Mouse (Mus musculus) heart, embryonic 14.5 days (tissue): ENCODE measurements around the gene Tril. TPM values are rescaled to one million over a fixed set of nuclear protein-coding genes. Genes with fewer than 3 reads are reported as not detected.

Experiments
- ATAC-seq: fragments of 200-750 bp; cut with Nextera tagmentation; 2 replicates; pipeline ENCODE4 v1.8.0; 2017; ENCODE audit warnings: low read depth, moderate TSS enrichment; ENCODE audit not compliant: insufficient number of reproducible peaks, insufficient read depth, low FRiP score
- H3K27ac ChIP-seq, 2 experiments: fragments of 200-500 bp in 1 of 2; fragments of 300-500 bp in 1 of 2; sonication (generic) in 1 of 2; replicated peaks in 1 of 2; 2 replicates each; pipeline ENCODE4 v1.5.1; 2012 to 2014; ENCODE audit warnings: low read depth in 2 of 2, low read length in 2 of 2, control low read depth in 1 of 2, mild to moderate bottlenecking in 1 of 2, mixed read lengths in 1 of 2; ENCODE audit not compliant: control insufficient read depth in 1 of 2, insufficient read depth in 1 of 2
- H3K27me3 ChIP-seq: fragments of 300-500 bp; sonication (generic); 2 replicates; pipeline ENCODE4 v1.6.1; 2014; ENCODE audit warnings: mild to moderate bottlenecking, low read length, control low read depth; ENCODE audit not compliant: control insufficient read depth, insufficient read depth
- H3K36me3 ChIP-seq: fragments of 300-500 bp; sonication (generic); 2 replicates; pipeline ENCODE4 v1.6.1; 2014; ENCODE audit warnings: mild to moderate bottlenecking, control low read depth, low read length, mixed read lengths; ENCODE audit not compliant: control insufficient read depth, insufficient read depth
- H3K4me1 ChIP-seq, 2 experiments: fragments of 200-500 bp in 1 of 2; fragments of 300-500 bp in 1 of 2; sonication (generic) in 1 of 2; 2 replicates each; pipeline ENCODE4 v1.6.1; 2012 to 2014; ENCODE audit warnings: low read length in 2 of 2, control low read depth in 1 of 2, mixed read lengths in 1 of 2; ENCODE audit not compliant: control insufficient read depth in 2 of 2, insufficient read depth in 2 of 2
- H3K4me2 ChIP-seq: fragments of 300-500 bp; sonication (generic); 2 replicates; pipeline ENCODE4 v1.6.1; 2014; ENCODE audit warnings: mild to moderate bottlenecking, low read length
- H3K4me3 ChIP-seq, 2 experiments: fragments of 200-500 bp in 1 of 2; fragments of 300-500 bp in 1 of 2; sonication (generic) in 1 of 2; 2 replicates each; pipeline ENCODE4 v1.5.1; 2012 to 2014; ENCODE audit warnings: low read length in 2 of 2, mild to moderate bottlenecking in 2 of 2, control low read depth in 1 of 2, low read depth in 1 of 2, moderate library complexity in 1 of 2; ENCODE audit not compliant: control insufficient read depth in 1 of 2, insufficient read depth in 1 of 2
- H3K9ac ChIP-seq: fragments of 300-500 bp; sonication (generic); 2 replicates; pipeline ENCODE4 v1.6.1; 2014; ENCODE audit warnings: mild to moderate bottlenecking, low read length
- H3K9me3 ChIP-seq: fragments of 300-500 bp; sonication (generic); 2 replicates; pipeline ENCODE4 v1.6.1; 2016; ENCODE audit warnings: low read length, control low read depth; ENCODE audit not compliant: control insufficient read depth
- WGBS: fragments of 180-500 bp; shearing (Covaris S2); extraction: QIAGEN DNeasy Blood & Tissue Kit; methylation state at CpG from one replicate; pipeline ENCODE4 v1.1.7; 2014; 5-methylcytosine and 5-hydroxymethylcytosine counted together
- polyA plus RNA-seq: library from polyadenylated mRNA; unstranded; fragments of >200 nt; fragmentation: Nextera tagmentation; extraction: Ambion mirVana; gene quantifications from 2 replicates; pipeline ENCODE4 v1.2.1, GENCODE M21; 2014

Tril gene
- polyA plus RNA-seq, 1 experiment from 2014 or later, result 4.8 TPM

DNA sequence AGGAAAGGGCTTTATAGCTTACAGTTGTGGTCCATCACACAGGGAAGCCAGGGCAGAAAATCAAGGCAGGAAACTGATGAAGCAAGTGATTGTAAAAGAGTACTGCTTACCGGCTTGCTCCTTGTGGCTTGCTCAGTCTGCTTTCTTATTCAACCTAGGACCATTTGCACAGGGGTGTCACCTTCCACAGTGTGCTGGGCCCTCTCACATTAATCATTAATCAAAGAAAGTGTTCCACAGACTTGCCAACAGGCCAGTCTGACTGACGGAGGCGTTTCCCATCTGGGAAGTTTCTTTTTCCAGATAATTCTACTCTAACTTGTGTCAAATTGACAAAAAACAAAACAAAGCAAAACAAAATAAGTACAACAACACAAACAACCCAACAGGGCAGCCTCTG, 32.9 kb upstream of the Tril start:
- no peak overlapping the region for H3K4me2 ChIP-seq
- H3K4me3 ChIP-seq, result no peak overlapping the region
- H3K27ac ChIP-seq, result no peak overlapping the region
- H3K9me3 ChIP-seq, result no peaks in the 10 kb centered on the region
- no peak overlapping the region for H3K9ac ChIP-seq
- no peaks in the 10 kb centered on the region for H3K4me1 ChIP-seq
- no peak for ATAC-seq
- 77% methylated on average over 3 of the region's 3 CpGs for WGBS
- no peaks in the 10 kb centered on the region for H3K27me3 ChIP-seq
- H3K36me3 ChIP-seq, result no peaks in the 10 kb centered on the region

- Histone ChIP-seq H3K36me3 (no peaks in the 10 kb centered on the region), H3K27me3 (no peaks in the 10 kb centered on the region), H3K9me3 (no peaks in the 10 kb centered on the region), H3K4me3 (no peak overlapping the region), H3K4me1 (no peaks in the 10 kb centered on the region), H3K4me2 (no peak overlapping the region), H3K27ac (no peak overlapping the region), H3K9ac (no peak overlapping the region)
- ATAC-seq, result no peak
- 91% methylated on average over 17 of the region's 17 CpGs for WGBS
Measured at GRCm38 (mm10) chr6:53844626-53845025, 24.0 kb upstream of the Tril start.

GRCm38 (mm10) chr6:53825213-53825612, 4.6 kb upstream of the Tril start:
- H3K4me1 ChIP-seq, result peaks cover 0 to 7% of the 10 kb centered on the region in 2 experiments; a peak in 2 of 4 replicates
- ATAC-seq, result peak; percentile 51; the same call in 1 of the 2 replicates
- no peak overlapping the region for H3K4me3 ChIP-seq
- 26% methylated on average over 4 of the region's 4 CpGs for WGBS
- no peak overlapping the region for H3K4me2 ChIP-seq
- no peak overlapping the region for H3K9ac ChIP-seq
- H3K9me3 ChIP-seq, result 0 out of 2 replicates have a peak, but pooled peaks cover 2% of the 10 kb centered on the region
- no peak overlapping the region for H3K27ac ChIP-seq
- no peaks in the 10 kb centered on the region for H3K36me3 ChIP-seq
- peaks cover 19% of the 10 kb centered on the region for H3K27me3 ChIP-seq

GRCm38 (mm10) chr6:53821041-53821501, 441 bp upstream of the Tril start:
- H3K4me3 ChIP-seq, result peak overlapping the region; percentile 59 to 67
- H3K4me1 ChIP-seq, result peaks cover 14 to 29% of the 10 kb centered on the region in 2 experiments
- H3K4me2 ChIP-seq, result peak overlapping the region; percentile 96
- peak overlapping the region; percentile 75 for H3K9ac ChIP-seq
- no peak for ATAC-seq
- H3K36me3 ChIP-seq, result no peaks in the 10 kb centered on the region
- peaks cover 53% of the 10 kb centered on the region for H3K27me3 ChIP-seq
- H3K9me3 ChIP-seq, result no peaks in the 10 kb centered on the region
- WGBS, result 3% methylated on average over 18 of the region's 18 CpGs
- H3K27ac ChIP-seq, result peak overlapping the region; percentile 54 to 80

GRCm38 (mm10) chr6:53819761-53820485, 707 bp downstream of the Tril start:
- no peaks in the 10 kb centered on the region for H3K36me3 ChIP-seq
- ATAC-seq, result no peak
- H3K27ac ChIP-seq, result peak overlapping the region; percentile 54 to 80
- peak overlapping the region; percentile 75 for H3K9ac ChIP-seq
- peak overlapping the region; percentile 59 to 67 for H3K4me3 ChIP-seq
- no peaks in the 10 kb centered on the region for H3K9me3 ChIP-seq
- peaks cover 53% of the 10 kb centered on the region for H3K27me3 ChIP-seq
- H3K4me1 ChIP-seq, result peaks cover 14 to 29% of the 10 kb centered on the region in 2 experiments
- WGBS, result 1% methylated on average over 64 of the region's 64 CpGs
- peak overlapping the region; percentile 96 for H3K4me2 ChIP-seq

DNA sequence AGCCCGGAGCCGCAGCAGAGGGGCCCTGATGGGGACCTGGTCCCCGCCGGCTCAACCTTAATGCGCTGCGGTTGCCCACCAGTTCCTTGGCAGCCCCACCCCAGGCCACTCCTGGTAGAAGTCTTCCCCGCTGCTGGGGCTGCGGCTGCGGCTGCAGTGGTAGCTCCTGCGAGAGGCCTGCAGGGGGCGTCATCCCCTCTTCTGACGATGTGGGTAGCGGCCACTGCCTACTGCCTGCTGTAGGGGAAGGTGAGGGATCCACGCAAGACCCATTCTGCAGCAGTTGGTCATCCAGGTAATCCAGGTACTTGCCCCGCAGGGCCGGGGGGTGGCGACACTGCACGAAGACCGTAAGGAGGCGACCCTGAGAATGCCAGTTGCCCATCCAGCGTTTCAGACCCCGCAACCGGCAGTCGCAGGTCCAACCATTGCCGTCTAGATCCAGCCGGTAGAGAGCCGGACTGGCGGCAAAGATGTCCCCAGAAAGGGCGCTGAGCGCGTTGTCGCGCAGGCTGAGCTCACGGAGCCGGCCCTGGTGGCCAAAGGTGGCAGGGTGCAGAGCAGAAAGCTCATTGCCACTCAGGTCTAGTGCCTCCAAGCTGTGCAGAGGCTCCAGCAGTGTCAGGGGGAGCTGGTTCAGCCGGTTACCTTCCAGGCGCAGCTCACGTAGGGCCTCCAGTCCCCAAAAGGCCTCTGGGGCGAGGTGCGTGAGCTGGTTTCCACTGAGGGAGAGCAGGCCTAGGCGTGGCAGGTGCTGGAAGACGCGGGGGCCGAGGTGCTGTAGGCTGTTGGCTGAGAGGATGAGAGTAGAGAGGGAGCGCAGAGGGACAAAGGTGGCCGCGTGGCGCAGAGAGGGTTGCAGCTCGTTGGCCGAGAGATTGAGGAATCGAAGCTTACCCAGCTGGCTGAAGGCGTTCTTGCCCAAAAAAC, 1.6 kb downstream of the Tril start:
- H3K36me3 ChIP-seq, result no peaks in the 10 kb centered on the region
- H3K4me1 ChIP-seq, result peaks cover 14 to 29% of the 10 kb centered on the region in 2 experiments
- peak overlapping the region; percentile 75 for H3K9ac ChIP-seq
- H3K27ac ChIP-seq, result no peak overlapping the region
- H3K27me3 ChIP-seq, result peaks cover 53% of the 10 kb centered on the region
- H3K4me3 ChIP-seq, result peak overlapping the region; percentile 59 to 67
- 5% methylated on average over 52 of the region's 52 CpGs for WGBS
- no peak; the same call in 1 of the 2 replicates for ATAC-seq
- H3K4me2 ChIP-seq, result peak overlapping the region; percentile 96
- no peaks in the 10 kb centered on the region for H3K9me3 ChIP-seq

GRCm38 (mm10) chr6:53818264-53818731, 2.3 kb downstream of the Tril start:
- no peak overlapping the region for H3K27ac ChIP-seq
- H3K27me3 ChIP-seq, result peaks cover 53% of the 10 kb centered on the region

More at GRCm38 (mm10) chr6:53818264-53818731, 2.3 kb downstream of the Tril start:
- H3K4me1 ChIP-seq, result peaks cover 14 to 29% of the 10 kb centered on the region in 2 experiments
- peak overlapping the region; percentile 96 for H3K4me2 ChIP-seq
- H3K9ac ChIP-seq, result peak overlapping the region; percentile 46; the same call in 1 of the 2 replicates
- H3K4me3 ChIP-seq, result peak overlapping the region; percentile 59 to 67
- no peaks in the 10 kb centered on the region for H3K9me3 ChIP-seq
- H3K36me3 ChIP-seq, result no peaks in the 10 kb centered on the region
- under 1% methylated on average over 42 of the region's 42 CpGs for WGBS
- ATAC-seq, result no peak
